Mouse (Mus musculus): Measurements from ENCODE around the gene Nod1.
"Not testable (repeated sequence)": the region's sequence is repeated elsewhere in the genome, so short reads cannot be mapped to it uniquely, and the experiment has no call there.

The Nod1 gene

DNA sequence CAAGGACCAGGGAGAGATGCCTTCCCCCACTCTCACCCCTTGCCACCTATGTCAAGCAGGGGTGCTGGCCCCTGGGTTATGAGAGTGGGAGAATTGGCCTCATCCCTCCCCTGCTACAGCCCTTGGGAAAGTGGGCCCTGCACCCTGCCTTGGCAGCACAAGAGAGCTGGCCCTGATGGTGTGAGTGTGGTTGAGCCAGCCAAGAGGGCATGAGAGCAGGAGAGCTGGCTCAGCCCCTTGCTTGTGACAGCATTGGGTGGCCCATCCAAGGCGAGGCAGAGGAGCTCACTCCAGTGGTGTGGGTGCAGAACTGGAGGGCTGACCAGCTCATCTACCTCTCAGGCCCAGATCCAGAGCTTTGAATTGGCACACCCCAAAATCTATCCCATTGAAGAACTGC lies 3.2 kb upstream of the Nod1 start:
- no peak for DNase-seq

GRCm38 (mm10) chr6:54974501-54974900 lies 2.1 kb upstream of the Nod1 start:
- DNase-seq = no peak

DNA sequence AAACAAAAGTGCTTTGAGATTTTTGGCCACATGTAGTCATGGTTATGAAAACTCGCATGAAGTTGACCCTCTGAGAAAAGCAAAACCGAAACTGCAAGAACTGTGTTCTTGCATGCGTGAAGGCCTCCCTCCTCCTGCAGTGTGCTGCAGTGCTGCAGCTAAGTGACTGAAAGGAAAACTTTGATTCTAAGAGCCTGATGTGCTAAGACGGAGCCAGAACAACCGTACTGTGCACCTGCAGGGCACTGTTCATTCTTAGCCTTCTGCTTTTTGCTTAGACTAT lies 458 bp upstream of the Nod1 start:
- DNase-seq = no peak

DNA sequence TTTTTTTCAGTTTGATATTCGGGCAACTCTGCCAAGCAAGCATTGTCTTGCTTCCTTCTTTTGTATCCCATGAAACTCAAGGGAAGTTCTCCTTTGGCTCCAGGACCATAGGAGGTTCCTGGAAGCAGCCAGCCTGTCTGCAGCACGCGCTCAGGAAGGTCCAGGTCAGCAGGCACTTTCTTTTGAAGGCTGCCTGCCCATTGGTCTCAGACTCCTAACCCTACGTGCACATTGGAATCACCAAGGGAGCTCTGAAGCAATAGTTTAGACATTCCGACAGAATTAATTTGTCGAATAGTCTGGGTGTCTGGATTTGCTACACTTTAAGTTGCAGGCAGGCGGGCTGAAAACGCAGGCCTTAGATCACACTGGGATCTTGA lies 691 bp downstream of the Nod1 start:
- DNase-seq = no peak

DNA sequence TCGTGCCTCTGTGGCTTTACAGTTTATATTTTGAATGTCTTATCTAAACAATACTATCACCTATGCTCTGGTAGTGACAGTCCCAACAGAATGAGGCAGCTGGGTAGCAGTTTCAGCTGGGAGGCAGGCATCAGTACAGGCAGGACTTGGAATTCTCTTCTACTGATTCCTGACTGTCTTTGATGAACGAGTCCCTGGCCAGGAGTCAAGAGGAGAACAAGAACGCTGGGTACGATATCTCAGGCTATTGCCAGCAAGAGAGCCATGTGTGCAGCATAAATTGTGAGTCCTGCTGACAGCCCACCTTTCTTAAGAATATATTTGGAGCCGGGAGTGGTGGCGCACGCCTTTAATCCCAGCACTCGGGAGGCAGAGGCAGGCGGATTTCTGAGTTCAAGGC lies 1.9 kb downstream of the Nod1 start:
- DNase-seq = no peak

DNA sequence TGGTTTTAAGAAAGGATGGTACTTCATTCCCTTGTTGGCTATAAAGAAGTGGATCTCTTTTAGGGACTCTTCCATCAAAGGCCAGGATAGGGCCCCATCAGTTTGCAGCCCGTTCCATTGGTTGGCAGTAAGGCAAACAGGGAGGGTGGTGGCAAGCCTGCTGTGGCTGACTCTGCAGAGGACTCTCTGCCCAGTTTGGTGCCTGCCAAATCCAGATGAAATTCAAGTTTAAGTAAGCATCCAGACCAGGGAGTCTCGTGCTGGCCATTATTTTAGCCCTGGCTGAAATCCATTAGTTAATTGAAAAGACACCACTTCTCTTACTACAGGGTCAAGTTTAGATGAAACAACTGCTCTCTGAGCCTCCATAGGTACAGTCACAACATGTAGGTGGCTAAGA lies 2.6 kb downstream of the Nod1 start:
- DNase-seq = no peak

GRCm38 (mm10) chr6:54967591-54967990 lies 4.8 kb downstream of the Nod1 start:
- no peak for DNase-seq

- no peak for DNase-seq
Observed at GRCm38 (mm10) chr6:54965234-54965633, 7.2 kb downstream of the Nod1 start.

- DNase-seq = no peak
Observed at GRCm38 (mm10) chr6:54964755-54965154, 7.7 kb downstream of the Nod1 start.

GRCm38 (mm10) chr6:54963599-54963998 lies 8.8 kb downstream of the Nod1 start:
- DNase-seq = no peak

GRCm38 (mm10) chr6:54957655-54958054 lies 14.8 kb downstream of the Nod1 start:
- DNase-seq = no peak

DNA sequence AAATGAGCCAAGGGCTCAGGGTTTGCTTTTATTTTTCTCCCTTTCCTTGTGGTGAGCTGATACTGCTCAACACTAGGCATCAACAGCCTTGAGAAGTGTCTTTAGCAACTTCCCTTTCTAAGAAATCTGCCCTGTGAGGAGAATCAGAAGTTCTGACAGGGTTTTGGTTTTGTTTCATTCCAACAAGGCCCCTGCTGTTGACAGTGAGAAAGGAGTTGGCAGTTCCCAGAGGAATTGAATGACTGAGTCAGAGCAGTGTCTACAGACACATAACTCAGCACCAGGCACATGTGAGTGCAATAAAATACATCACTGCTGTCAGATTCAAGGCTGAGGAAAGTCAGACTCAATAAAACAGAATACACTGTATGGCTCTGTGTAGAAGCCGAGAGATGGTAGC lies 16.0 kb downstream of the Nod1 start:
- no peak for DNase-seq

- no peak for DNase-seq
Observed at GRCm38 (mm10) chr6:54955949-54956348, 16.5 kb downstream of the Nod1 start.

DNA sequence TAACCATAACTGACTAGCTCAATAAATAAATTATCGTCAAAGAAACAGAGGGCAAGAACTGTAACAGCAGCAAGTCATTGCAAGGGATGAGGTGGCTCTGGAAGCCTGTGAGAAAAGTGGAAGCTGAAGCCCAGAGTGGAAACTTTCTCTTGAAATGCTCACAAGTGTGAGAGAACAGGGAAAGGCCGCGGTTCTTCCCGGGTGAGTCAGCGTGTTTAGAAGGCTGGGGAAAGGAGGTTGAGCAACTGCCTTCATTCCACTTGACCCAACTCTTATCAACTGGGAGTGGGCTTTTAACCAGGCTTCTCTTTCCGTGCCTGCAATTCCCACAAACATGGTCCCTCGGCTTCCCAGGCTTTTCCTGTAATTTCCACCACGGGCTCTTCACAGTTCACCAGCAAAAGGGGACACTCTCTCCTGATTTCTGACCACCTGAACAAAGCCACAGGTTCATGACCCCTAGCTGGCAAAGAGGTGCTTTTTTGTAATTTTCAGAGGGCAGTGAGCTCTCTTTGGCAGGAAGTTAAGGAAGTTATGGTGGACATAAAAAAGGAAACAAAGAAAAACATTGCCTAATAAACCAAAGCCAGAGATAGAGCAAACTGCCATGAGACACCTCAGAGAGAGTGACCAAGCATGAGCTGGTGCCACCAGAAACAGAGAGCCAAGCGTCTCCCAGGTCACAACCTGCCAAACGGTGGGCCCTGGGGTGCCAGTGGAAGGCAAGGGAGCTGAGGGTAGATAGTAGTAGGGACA lies 17.6 kb downstream of the Nod1 start:
- no peak for DNase-seq

DNA sequence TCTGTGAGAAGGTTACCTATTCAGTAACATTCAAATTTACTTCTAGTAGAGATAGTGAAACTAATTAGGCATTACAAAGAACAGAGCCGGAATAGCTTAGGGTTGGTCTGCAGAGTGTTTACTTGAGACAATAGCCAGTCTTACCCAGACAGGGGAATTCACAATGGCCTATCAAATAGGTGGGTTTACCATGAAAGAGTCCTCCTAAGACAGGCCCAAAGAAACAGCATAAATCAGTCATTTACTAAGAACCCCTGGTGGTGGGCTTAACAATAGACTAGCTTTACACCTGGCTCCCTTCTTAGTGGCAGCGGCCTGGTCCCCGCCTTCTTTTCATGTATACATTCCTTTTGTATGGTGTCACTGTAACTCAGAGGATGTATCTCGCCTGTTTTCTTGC lies 19.0 kb downstream of the Nod1 start:
- not testable (repeated sequence) for DNase-seq

DNA sequence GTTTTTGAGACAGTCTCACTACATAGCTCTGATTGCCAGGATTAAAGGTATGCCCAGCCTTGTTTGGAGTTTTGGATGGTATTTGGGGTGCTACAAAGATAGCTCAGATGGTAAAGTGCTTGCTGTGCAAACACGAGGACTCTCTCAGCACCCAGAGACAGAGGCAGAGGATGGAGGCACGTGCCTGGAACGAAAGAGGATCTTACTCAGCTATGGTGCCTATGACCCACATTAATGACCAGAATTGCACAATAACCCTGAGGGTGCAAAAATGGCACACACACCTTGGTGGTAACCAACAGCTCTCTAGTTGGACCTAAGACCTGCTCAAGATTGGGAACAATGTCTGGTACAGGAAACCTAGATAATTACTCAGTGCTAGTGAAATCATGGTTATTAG lies 19.9 kb downstream of the Nod1 start:
- DNase-seq = no peak

- DNase-seq = no peak
Observed at GRCm38 (mm10) chr6:54948682-54949081, 23.7 kb downstream of the Nod1 start.

- DNase-seq = no peak
Observed at GRCm38 (mm10) chr6:54946241-54946953, 26.0 kb downstream of the Nod1 start.

DNA sequence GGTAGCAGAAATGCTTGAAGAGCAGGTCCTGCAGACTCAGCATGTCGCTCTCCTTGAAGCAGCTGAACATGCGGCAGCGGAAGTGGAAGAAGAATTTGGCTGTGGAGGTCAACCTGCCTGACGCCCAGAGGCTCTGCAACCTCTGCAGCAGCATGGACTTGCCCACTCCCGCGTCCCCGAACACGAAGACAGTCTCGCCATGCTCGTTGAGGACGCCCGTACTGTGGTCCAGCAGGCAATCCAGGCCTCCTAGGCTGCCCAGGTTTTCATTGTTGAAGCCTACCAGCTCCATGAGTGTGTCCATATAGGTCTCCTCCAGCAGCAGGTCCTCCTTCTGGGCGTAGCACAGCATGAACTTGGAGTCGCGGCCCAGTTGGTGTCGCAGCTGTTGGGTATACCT lies 27.9 kb downstream of the Nod1 start:
- no peak for DNase-seq

DNA sequence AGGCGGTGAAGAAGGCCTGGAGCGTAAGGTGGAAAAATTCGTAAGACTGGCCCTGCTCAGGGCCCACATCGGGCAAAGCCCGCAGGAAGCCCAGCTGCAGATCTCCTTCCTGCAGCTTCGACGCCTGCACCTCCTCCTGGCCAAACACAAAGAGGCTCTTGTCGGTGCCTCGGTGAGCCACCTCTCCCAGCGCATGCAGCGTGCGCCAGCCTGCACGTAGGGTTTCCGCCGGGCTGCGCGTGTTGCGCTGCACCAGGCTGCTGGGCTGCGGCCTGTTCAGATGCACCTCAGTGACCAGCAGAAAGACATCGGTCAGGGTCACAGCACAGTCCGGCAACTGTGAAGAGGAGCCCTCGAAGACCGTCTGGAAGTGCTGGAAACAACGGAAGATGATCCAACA lies 28.7 kb downstream of the Nod1 start:
- no peak for DNase-seq

GRCm38 (mm10) chr6:54943292-54943691 lies 29.1 kb downstream of the Nod1 start:
- DNase-seq = no peak

GRCm38 (mm10) chr6:54941149-54941548 lies 31.3 kb downstream of the Nod1 start:
- no peak for DNase-seq

DNA sequence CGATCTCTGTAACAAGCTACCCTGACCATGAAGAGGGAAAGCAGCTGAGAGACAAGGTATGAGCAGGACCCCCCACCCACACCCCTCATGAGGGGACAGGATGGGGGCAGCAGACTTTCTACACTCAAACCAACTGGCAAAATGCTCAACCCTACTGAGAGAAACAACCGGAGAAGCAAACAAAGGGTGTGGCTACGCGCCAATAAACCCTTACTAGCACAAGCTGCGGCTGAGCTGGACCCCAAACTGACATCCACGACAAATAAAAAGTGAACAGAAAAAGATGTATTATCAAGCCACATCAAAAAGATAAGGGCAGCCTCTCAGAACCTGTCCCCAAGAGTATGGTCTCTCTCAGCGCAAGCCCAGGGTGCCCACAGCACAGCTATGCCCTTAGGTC lies 32.3 kb downstream of the Nod1 start:
- no peak for DNase-seq

DNA sequence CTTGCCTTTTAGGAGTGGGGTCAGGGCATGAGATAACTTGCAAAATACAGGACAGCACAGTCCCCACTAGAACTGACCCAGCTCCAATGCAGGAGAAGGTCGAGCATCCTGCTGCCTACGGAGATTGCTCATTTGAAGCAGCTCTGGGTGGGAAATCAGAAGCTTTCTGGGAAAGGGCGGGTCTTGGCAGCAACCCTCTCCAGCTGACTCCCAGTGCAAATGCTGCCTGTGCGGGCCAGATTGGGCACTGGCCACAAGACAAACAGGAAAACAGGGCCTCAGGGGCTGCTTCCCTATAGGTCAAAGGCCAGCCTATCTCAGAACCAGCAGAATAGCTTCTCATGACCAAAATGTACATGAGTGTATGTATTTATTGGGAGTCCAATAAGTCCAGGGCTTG lies 32.8 kb downstream of the Nod1 start:
- no peak for DNase-seq

GRCm38 (mm10) chr6:54936496-54936895 lies 35.9 kb downstream of the Nod1 start:
- DNase-seq = no peak

Data from cerebellum, adult 11-12 months (tissue).